Mouse (Mus musculus) midbrain, embryonic 14.5 days (tissue): ENCODE measurements at regions not wholly inside any gene's neighbourhood (a gene's known extent, or its start where the extent isn't known, plus 50 kb on each side); places are given as distances from the start of the nearest gene placed in this dataset.

ENCODE experiments used
- ATAC-seq: fragments of 200-750 bp; cut with Nextera tagmentation; 2 replicates; pipeline ENCODE4 v1.8.0; 2017; ENCODE audit warnings: moderate number of reproducible peaks, moderate library complexity; ENCODE audit not compliant: low FRiP score, low TSS enrichment
- DNase-seq: peaks from one replicate; pipeline ENCODE4 v3.0.0-alpha.2; 2015
- H3K27ac ChIP-seq: fragments of 300-500 bp; sonication (generic); replicated peaks from 2 replicates; pipeline ENCODE4 v1.5.1; 2014; ENCODE audit warnings: mild to moderate bottlenecking, low read depth, low read length, moderate library complexity
- H3K27me3 ChIP-seq: fragments of 300-500 bp; sonication (generic); 2 replicates; pipeline ENCODE4 v1.6.1; 2014; ENCODE audit warnings: low read length, control low read depth, mixed read lengths; ENCODE audit not compliant: control insufficient read depth, insufficient read depth
- H3K36me3 ChIP-seq: fragments of 300-500 bp; sonication (generic); 2 replicates; pipeline ENCODE4 v1.6.1; 2014; ENCODE audit warnings: low read length, control low read depth; ENCODE audit not compliant: control insufficient read depth, insufficient read depth
- H3K4me1 ChIP-seq: fragments of 300-500 bp; sonication (generic); 2 replicates; pipeline ENCODE4 v1.6.1; 2014; ENCODE audit warnings: mild to moderate bottlenecking, antibody characterized with exemption, low read length, control low read depth; ENCODE audit not compliant: control insufficient read depth, insufficient read depth
- H3K4me2 ChIP-seq: fragments of 300-500 bp; sonication (generic); 2 replicates; pipeline ENCODE4 v1.6.1; 2014; ENCODE audit warnings: mild to moderate bottlenecking, low read length, moderate library complexity
- H3K4me3 ChIP-seq: fragments of 300-500 bp; sonication (generic); replicated peaks from 2 replicates; pipeline ENCODE4 v1.5.1; 2014; ENCODE audit warnings: low read depth, low read length
- H3K9ac ChIP-seq: fragments of 300-500 bp; sonication (generic); replicated peaks from 2 replicates; pipeline ENCODE4 v1.6.1; 2014; ENCODE audit warnings: mild to moderate bottlenecking, low read length, moderate library complexity
- H3K9me3 ChIP-seq: fragments of 300-500 bp; sonication (generic); 2 replicates; pipeline ENCODE4 v1.6.1; 2016; ENCODE audit warnings: low read length, control low read depth, mixed read lengths; ENCODE audit not compliant: control insufficient read depth
- WGBS: fragments of 180-500 bp; shearing (Covaris S2); extraction: QIAGEN DNeasy Blood & Tissue Kit; methylation state at CpG from one replicate; pipeline ENCODE4 v1.1.7; 2014; 5-methylcytosine and 5-hydroxymethylcytosine counted together

DNA sequence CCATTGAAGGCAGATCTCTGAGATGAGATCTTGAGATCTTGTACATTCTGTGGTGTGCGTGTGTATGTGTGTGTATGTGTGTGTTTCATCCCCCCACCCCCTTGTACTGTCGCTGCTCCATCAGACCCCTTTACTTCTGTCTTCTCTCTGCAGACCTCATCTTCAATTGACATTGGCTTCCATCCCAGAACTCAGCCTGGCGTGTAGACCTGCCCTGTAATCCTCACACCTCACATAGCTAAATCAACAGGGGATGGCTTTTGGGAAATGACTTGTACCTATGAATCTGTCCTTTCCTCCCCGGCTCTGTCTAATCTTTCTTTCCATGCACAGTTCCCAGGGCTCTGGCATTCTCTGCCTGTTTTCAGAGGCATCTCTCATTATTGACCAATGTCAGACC lies 1227.5 kb upstream of the A1bg start:
- no peak for ATAC-seq

GRCm38 (mm10) chr15:62148680-62149237 lies 1225.9 kb upstream of the A1bg start:
- no peak for ATAC-seq
- H3K27me3 ChIP-seq = no peaks in the 10 kb centered on the region
- 91% methylated on average over 10 of the region's 10 CpGs for WGBS
- H3K9me3 ChIP-seq = no peaks in the 10 kb centered on the region
- H3K4me1 ChIP-seq = no peaks in the 10 kb centered on the region
- no peak for DNase-seq
- H3K4me2 ChIP-seq = no peak overlapping the region
- no peaks in the 10 kb centered on the region for H3K36me3 ChIP-seq
- H3K4me3 ChIP-seq = no peak overlapping the region
- H3K9ac ChIP-seq = no peak overlapping the region
- H3K27ac ChIP-seq = no peak overlapping the region

More for the DNA sequence above, 1227.5 kb upstream of the A1bg start:
- Histone ChIP-seq H3K27ac (no peak overlapping the region), H3K4me1 (no peaks in the 10 kb centered on the region), H3K27me3 (no peaks in the 10 kb centered on the region), H3K4me2 (no peak overlapping the region), H3K9me3 (no peaks in the 10 kb centered on the region), H3K36me3 (no peaks in the 10 kb centered on the region), H3K9ac (no peak overlapping the region), H3K4me3 (no peak overlapping the region)
- WGBS = 77% methylated on average over 4 of the region's 4 CpGs
- DNase-seq = no peak

DNA sequence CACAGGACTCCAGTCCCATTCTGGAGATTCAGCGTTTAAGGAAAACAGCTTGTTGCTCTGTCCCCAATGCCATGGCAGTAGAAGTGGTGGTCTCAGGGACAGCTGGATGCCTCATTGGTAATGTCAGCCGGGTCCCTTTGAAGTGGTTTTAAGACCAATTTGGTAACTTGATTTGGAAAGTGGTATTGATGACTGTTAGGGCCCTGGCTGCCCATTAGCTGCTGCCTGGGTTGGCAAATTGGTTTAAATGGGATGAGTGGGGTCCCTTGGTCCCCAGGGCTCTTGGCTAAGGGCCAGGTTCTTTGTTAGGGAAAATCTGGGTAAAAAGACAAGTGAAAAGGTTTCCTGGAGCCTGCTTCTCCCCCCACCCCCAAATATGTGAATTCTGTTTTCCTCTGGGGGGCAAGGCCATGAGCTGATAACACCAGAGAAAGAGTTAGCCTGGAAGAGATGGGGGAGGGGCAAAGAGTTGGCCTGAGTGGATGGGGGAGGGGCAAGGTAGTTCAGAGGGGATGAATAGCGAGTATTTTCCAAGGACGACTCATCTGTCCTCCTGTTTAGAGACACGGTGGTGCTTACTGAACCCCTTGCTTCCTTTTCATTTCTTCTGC lies 1224.6 kb upstream of the A1bg start:
- ATAC-seq = no peak
- 43% methylated on average over 5 of the region's 5 CpGs for WGBS

GRCm38 (mm10) chr15:62145643-62146285 lies 1223.0 kb upstream of the A1bg start:
- Histone ChIP-seq H3K4me2 (no peak overlapping the region), H3K36me3 (no peaks in the 10 kb centered on the region), H3K27ac (no peak overlapping the region), H3K27me3 (no peaks in the 10 kb centered on the region), H3K9ac (no peak overlapping the region), H3K9me3 (no peaks in the 10 kb centered on the region), H3K4me3 (no peak overlapping the region), H3K4me1 (no peaks in the 10 kb centered on the region)
- no peak for ATAC-seq
- no peak for DNase-seq
- 92% methylated on average over 4 of the region's 4 CpGs for WGBS

More for the DNA sequence above, 1224.6 kb upstream of the A1bg start:
- Histone ChIP-seq H3K27me3 (no peaks in the 10 kb centered on the region), H3K4me3 (no peak overlapping the region), H3K27ac (no peak overlapping the region), H3K4me1 (no peaks in the 10 kb centered on the region), H3K36me3 (no peaks in the 10 kb centered on the region), H3K9ac (no peak overlapping the region), H3K9me3 (no peaks in the 10 kb centered on the region), H3K4me2 (no peak overlapping the region)
- DNase-seq = no peak

DNA sequence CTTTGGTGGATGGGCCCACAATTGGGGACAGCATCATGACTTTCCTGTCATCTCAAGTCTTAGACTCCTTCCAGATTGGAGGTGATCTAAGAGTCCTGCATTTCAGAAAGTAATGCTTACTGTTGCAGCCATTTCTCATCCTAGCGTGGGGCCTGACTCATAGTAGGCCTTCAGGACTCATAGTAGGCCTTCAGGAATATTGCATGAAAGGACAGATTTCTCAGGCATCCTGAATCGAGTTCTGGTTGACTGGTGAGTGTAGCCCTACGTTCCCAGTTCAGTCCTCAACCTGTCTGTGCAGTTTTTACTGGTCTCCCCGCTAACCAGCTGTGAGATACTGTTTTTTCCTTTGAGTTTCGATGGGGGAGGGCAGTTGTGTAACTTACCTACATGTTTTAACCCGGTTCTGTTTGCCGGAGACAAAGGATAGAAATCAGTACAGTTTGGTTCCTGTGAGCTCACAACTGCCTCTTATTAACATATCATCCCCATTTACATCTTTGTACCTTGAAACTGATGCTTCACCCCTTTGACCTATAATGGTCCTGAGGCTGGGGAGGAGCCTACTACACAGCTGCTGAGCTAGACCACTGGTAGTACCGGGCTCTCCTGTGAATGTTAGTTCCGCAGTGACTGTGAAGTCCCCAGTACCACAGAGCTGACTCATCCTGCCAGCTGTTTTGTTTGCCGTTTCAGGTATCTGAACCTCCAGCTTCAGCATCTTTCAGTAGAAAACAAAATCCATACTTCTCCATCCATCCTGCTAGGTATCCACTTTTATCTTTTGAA lies 1222.2 kb upstream of the A1bg start:
- H3K27ac ChIP-seq = no peak overlapping the region
- no peak for DNase-seq
- 90% methylated on average over 10 of the region's 10 CpGs for WGBS

DNA sequence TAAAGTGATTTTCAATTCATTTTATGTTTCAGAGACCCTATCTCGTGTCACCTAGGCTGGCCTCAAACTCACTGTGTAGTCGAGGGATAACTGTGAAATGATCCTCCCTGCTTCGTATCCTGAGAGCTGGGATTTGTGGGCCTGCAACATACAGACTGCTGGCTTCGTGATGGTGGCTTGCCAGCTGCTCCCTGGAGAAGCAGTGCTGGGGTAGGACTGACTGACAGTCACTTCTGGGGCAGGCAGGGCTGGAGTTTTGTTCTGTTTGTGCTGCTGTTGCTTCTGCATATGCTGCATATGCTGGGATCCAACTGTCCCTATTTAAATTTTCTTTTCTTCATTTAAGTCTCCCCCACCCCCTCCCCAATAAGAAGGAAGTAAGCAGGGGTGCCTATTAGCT lies 1217.0 kb upstream of the A1bg start:
- DNase-seq = no peak
- no peak overlapping the region for H3K9ac ChIP-seq
- no peaks in the 10 kb centered on the region for H3K9me3 ChIP-seq
- H3K27ac ChIP-seq = no peak overlapping the region
- H3K4me1 ChIP-seq = no peaks in the 10 kb centered on the region
- WGBS = 54% methylated on average over 4 of the region's 4 CpGs
- no peak for ATAC-seq
- H3K36me3 ChIP-seq = no peaks in the 10 kb centered on the region
- H3K27me3 ChIP-seq = no peaks in the 10 kb centered on the region
- H3K4me2 ChIP-seq = no peak overlapping the region
- H3K4me3 ChIP-seq = no peak overlapping the region

More for the DNA sequence above, 1222.2 kb upstream of the A1bg start:
- H3K36me3 ChIP-seq = no peaks in the 10 kb centered on the region
- ATAC-seq = no peak
- H3K4me3 ChIP-seq = no peak overlapping the region
- H3K9me3 ChIP-seq = no peaks in the 10 kb centered on the region
- no peak overlapping the region for H3K4me2 ChIP-seq
- no peaks in the 10 kb centered on the region for H3K27me3 ChIP-seq
- no peak overlapping the region for H3K9ac ChIP-seq
- no peaks in the 10 kb centered on the region for H3K4me1 ChIP-seq

GRCm38 (mm10) chr15:62139192-62139591 lies 1216.4 kb upstream of the A1bg start:
- DNase-seq = no peak
- Histone ChIP-seq H3K36me3 (no peaks in the 10 kb centered on the region), H3K4me2 (no peak overlapping the region), H3K9ac (no peak overlapping the region), H3K27ac (no peak overlapping the region), H3K9me3 (no peaks in the 10 kb centered on the region), H3K4me1 (no peaks in the 10 kb centered on the region), H3K27me3 (no peaks in the 10 kb centered on the region), H3K4me3 (no peak overlapping the region)
- 52% methylated on average over 5 of the region's 5 CpGs for WGBS
- ATAC-seq = no peak

DNA sequence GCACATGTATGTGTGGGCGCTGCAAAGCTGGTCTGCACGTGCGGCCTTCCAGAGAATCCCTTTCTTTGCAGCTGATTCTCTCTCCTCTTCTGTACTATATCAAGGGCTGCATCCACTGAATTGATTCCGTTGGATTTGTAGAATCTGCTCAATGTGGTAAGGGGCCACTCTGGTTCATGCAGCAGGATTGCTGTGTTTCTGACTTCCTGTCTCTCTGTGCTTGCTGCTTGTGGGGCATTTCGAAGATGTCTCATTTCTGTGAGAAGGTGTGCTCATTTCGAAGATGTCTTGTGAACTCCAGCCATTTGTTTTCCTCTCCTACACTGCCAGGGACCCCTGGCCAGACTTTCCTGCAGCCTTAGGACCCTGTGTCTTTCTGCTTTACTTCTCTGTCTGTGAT lies 1215.9 kb upstream of the A1bg start:
- H3K4me3 ChIP-seq = no peak overlapping the region
- no peaks in the 10 kb centered on the region for H3K4me1 ChIP-seq
- DNase-seq (no peak), ATAC-seq (no peak)
- no peak overlapping the region for H3K9ac ChIP-seq
- H3K27ac ChIP-seq = no peak overlapping the region
- no peak overlapping the region for H3K4me2 ChIP-seq
- no peaks in the 10 kb centered on the region for H3K36me3 ChIP-seq
- H3K9me3 ChIP-seq = no peaks in the 10 kb centered on the region
- WGBS = 88% methylated on average over 6 of the region's 6 CpGs
- no peaks in the 10 kb centered on the region for H3K27me3 ChIP-seq
